ENCODE assay signal across 9 mouse cellular contexts in the genomic region with DNA sequence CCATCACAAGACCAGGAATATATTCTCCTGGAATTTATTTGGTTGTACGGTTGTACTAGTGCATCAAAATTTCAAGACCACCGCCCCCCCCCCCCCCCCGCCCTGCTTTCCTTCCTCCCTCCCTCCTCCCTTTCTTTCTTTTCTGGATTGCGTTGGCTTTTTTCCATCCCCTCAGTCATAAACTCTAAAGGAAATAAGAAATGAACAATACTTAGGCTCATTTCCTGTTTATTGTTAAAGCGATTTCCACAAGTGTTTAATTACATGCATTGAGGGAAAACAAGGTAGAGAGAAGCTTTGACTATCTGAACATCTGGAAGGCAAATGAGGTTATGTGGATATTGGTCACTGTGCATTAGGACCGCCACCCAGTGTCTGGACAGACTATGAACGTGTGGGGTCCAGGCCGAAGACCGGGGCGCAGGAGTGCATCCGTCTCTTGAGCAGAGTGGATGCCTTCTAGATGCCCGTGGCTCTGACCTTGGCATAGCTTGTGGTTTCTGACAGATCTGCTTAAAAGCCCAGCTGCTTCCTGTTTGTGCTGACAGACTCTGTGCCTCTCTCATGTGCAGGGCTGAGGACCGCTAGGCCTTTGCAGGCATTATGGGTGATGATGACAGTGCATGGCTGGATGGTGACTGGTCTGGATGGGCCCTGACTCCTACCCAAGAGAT. TPM values are rescaled to one million over a fixed set of nuclear protein-coding genes. Genes with fewer than 3 reads are reported as not detected.
DNase-seq lines count a peak whose midpoint lies in the region; ATAC-seq and TF ChIP-seq lines count a peak whose summit lies in the region.
"Had no signal": no experiment of that assay in that cellular context is flagged by ENCODE, and none has a peak within 500 bp of the region (broad histone marks: within the 10 kb centered on the region; RNA-seq: fewer than 3 reads in every experiment).

No protein-coding gene starts in this region.

- H3K27me3 ChIP-seq in liver, embryonic 11.5 days (replicated peaks; ENCODE audit: control insufficient read depth, insufficient read depth, low read length): no peaks in the 10 kb centered on the region
- H3K27me3 ChIP-seq in liver, embryonic 12.5 days (replicated peaks): no peaks in the 10 kb centered on the region
- no peaks in the 10 kb centered on the region for H3K27me3 ChIP-seq in thymus, adult 2 months (ENCODE audit: control insufficient read depth, insufficient read depth, low read length)

- no peak overlapping the region for H3K9ac ChIP-seq in liver, embryonic 11.5 days (ENCODE audit: low read depth, low read length)
- H3K9ac ChIP-seq in liver, embryonic 12.5 days: no peak overlapping the region
- H3K9ac ChIP-seq: liver, embryonic 14.5 days had no signal

- 0 out of 2 replicates have a peak overlapping the region, but pooled peaks have one; percentile 49 for H3K27ac ChIP-seq in liver, embryonic 11.5 days (ENCODE audit: low read depth, low read length)
- H3K27ac ChIP-seq in liver, embryonic 12.5 days: no peak overlapping the region
- H3K27ac ChIP-seq in thymus, adult 2 months (ENCODE audit: control insufficient read depth, insufficient read depth, low read length): peak overlapping the region; percentile 99
- H3K27ac ChIP-seq: liver, embryonic 14.5 days had no signal

- no peaks in the 10 kb centered on the region for H3K9me3 ChIP-seq in liver, embryonic 11.5 days (ENCODE audit: control insufficient read depth, low read length)
- no peaks in the 10 kb centered on the region for H3K9me3 ChIP-seq in liver, embryonic 12.5 days (replicated peaks)

- peak; percentile 65 for TF ChIP-seq POLR2A in thymus, adult 2 months (IDR thresholded peaks at IDR 0.05; ENCODE audit: control insufficient read depth, extremely low read depth, insufficient read depth, low read length, poor library complexity)

- 76% methylated on average over 13 of the region's 13 CpGs for WGBS in liver, embryonic 11.5 days
- WGBS in liver, embryonic 12.5 days (ENCODE audit: insufficient replicate concordance): 70% methylated on average over 13 of the region's 13 CpGs
- 8% methylated on average over 13 of the region's 13 CpGs for WGBS in thymus, adult 2 months

- no peak overlapping the region for H3K4me2 ChIP-seq in liver, embryonic 11.5 days
- H3K4me2 ChIP-seq in liver, embryonic 12.5 days: no peak overlapping the region

- no peak overlapping the region for H3K4me3 ChIP-seq in liver, embryonic 11.5 days (ENCODE audit: low read depth, low read length)
- no peak overlapping the region for H3K4me3 ChIP-seq in liver, embryonic 12.5 days
- no peak overlapping the region for H3K4me3 ChIP-seq in thymus, adult 2 months (ENCODE audit: control insufficient read depth, insufficient read depth, low read length)

- no peak for ATAC-seq in liver, embryonic 11.5 days (replicated peaks; ENCODE audit: low FRiP score)
- no peak for ATAC-seq in liver, embryonic 12.5 days

- DNase-seq in liver, embryonic 11.5 days (ENCODE audit: low spot score): no peak
- DNase-seq in heart, postnatal 10 days: peak; percentile 51 to 58
- DNase-seq in lung, postnatal 10 days: peak; percentile 76
- peak; percentile 82 for DNase-seq in thymus, adult 2 months
- no peak for DNase-seq in layer of hippocampus, adult 18-20 months (ENCODE audit: low spot score in 2 of 2)
- no peak for DNase-seq in testis, postnatal 14 days (ENCODE audit: low spot score)
- DNase-seq in left cerebral cortex, postnatal 25 days (ENCODE audit: low spot score in 2 of 2): no peak

- peaks cover 27% of the 10 kb centered on the region for H3K4me1 ChIP-seq in liver, embryonic 11.5 days (replicated peaks; ENCODE audit: control insufficient read depth, insufficient read depth, low read length)
- H3K4me1 ChIP-seq in liver, embryonic 12.5 days: peaks cover 60% of the 10 kb centered on the region
- H3K4me1 ChIP-seq in thymus, adult 2 months (replicated peaks; ENCODE audit: control insufficient read depth, insufficient read depth, low read length): peaks cover 50% of the 10 kb centered on the region

- TF ChIP-seq CTCF in thymus, adult 2 months (IDR thresholded peaks at IDR 0.05; ENCODE audit: borderline replicate concordance, control insufficient read depth, extremely low read depth, insufficient read depth, low read length, poor library complexity): no peak

- intact Hi-C loops in heart, postnatal 10 days (cut with DNase I): no loop called here
- intact Hi-C loops in left cerebral cortex, postnatal 25 days (cut with DNase I): no loop called here

- no peaks in the 10 kb centered on the region for H3K36me3 ChIP-seq in liver, embryonic 11.5 days (ENCODE audit: control insufficient read depth, insufficient read depth, low read length)
- no peaks in the 10 kb centered on the region for H3K36me3 ChIP-seq in liver, embryonic 12.5 days
- no peaks in the 10 kb centered on the region for H3K36me3 ChIP-seq in thymus, adult 2 months (ENCODE audit: control insufficient read depth, insufficient read depth, low read length)

RNA-seq across cellular contexts. Expression of a gene that starts 7.6 kb away (rescaled TPM):
- polyA plus RNA-seq in liver, embryonic 11.5 days (2014; fragmentation: Nextera tagmentation; extraction: Ambion mirVana): 81.4 and 87.1 TPM in 2 replicates
- 62.7 and 64.0 TPM in 2 replicates for polyA plus RNA-seq in liver, embryonic 12.5 days (2016; fragmentation: Nextera tagmentation; extraction: Ambion mirVana)
- total RNA-seq in heart, postnatal 10 days (2021): 1 to 10 TPM; 6.4 to 9.0 TPM
- polyA plus RNA-seq in thymus, adult 2 months (2012; rRNA removed): 105 and 119 TPM in 2 replicates
- total RNA-seq in layer of hippocampus, adult 18-20 months (2021): 10 to 100 TPM; 11.7 to 12.1 TPM
- 10 to 100 TPM; 10.9 to 12.3 TPM for total RNA-seq in left cerebral cortex, postnatal 25 days (2021)

RNA-seq across cellular contexts. Expression of a gene that starts 38.9 kb away (rescaled TPM):
- 38.6 and 39.3 TPM in 2 replicates for polyA plus RNA-seq in liver, embryonic 11.5 days (2014; fragmentation: Nextera tagmentation; extraction: Ambion mirVana)
- 27.1 and 28.1 TPM in 2 replicates for polyA plus RNA-seq in liver, embryonic 12.5 days (2016; fragmentation: Nextera tagmentation; extraction: Ambion mirVana)
- total RNA-seq in heart, postnatal 10 days (2021): 10 to 100 TPM; 31.9 to 34.1 TPM
- polyA plus RNA-seq in thymus, adult 2 months (2012; rRNA removed): 31.9 and 39.9 TPM in 2 replicates
- 10 to 100 TPM; 21.8 to 29.3 TPM for total RNA-seq in layer of hippocampus, adult 18-20 months (2021)
- total RNA-seq in left cerebral cortex, postnatal 25 days (2021): 10 to 100 TPM; 24.6 to 27.2 TPM

RNA-seq across cellular contexts. Expression of a gene that starts 39.1 kb away (rescaled TPM):
- polyA plus RNA-seq in liver, embryonic 11.5 days (2014; fragmentation: Nextera tagmentation; extraction: Ambion mirVana): 144 and 150 TPM in 2 replicates
- 186 and 192 TPM in 2 replicates for polyA plus RNA-seq in liver, embryonic 12.5 days (2016; fragmentation: Nextera tagmentation; extraction: Ambion mirVana)
- total RNA-seq in heart, postnatal 10 days (2021): 10 to 100 TPM; 81.5 to 89.5 TPM
- polyA plus RNA-seq in thymus, adult 2 months (2012; rRNA removed): 465 and 584 TPM in 2 replicates
- 1 to 10 TPM; 6.7 to 8.5 TPM for total RNA-seq in layer of hippocampus, adult 18-20 months (2021)
- 1 to 10 TPM; 4.0 to 4.8 TPM for total RNA-seq in left cerebral cortex, postnatal 25 days (2021)

Comparison
In these comparisons a context has a peak if more than half of its experiments do, and no peak if none do; other contexts are left out.
1. DNase-seq: peak in heart, postnatal 10 days (2 of 2), lung, postnatal 10 days (single experiment) and thymus, adult 2 months (single experiment); none in liver, embryonic 11.5 days (single experiment), layer of hippocampus, adult 18-20 months (0 of 2), testis, postnatal 14 days (single experiment) and left cerebral cortex, postnatal 25 days (0 of 2).
2. RNA of a gene that starts 39.1 kb away (total RNA-seq): 81.5 to 89.5 TPM in heart, postnatal 10 days; 6.7 to 8.5 TPM in layer of hippocampus, adult 18-20 months and 4.0 to 4.8 TPM in left cerebral cortex, postnatal 25 days; every median in the first group is over 4 times any median in the second.